ENCODE assay signal across 12 mouse cellular contexts in the genomic region with DNA sequence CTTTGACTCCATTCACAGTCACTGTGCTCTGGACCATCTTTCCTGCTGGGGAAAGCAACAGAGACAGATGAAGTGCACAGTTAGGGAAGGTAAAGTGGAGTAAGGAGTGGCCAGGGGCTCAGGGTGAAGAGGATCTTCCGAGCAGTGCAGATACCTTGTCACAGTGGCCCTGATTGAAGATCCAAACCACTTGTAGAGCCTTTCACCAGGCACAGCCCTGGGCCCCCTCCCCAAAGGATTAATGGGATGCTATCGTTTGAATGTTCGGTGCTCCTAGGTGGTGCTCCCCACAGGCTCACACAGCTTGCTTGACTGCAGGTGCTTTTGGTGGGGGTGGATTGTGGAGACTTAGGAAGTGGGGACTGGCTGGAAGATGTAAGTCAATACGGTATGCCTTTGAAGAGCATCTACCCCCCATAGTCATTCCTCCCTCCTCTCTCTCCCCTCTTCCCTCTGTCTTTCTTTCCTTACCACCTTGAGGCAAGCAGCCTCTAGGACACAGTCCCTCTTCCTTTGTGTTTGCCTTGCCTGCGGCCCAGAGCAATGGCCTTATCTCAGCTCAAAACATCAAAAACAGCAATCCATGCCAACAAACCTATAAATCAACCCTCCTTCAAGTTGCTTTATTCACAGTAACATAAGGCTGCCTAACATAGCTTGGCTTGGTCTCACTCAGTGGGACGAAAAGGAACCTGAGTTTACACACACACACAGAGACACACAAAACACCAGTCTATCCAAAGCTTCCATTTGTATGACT. TPM values are rescaled to one million over a fixed set of nuclear protein-coding genes. Genes with fewer than 3 reads are reported as not detected.
A peak's percentile ranks its signal among the peaks of the same experiment; 100 is the strongest.
DNase-seq lines count a peak whose midpoint lies in the region; ATAC-seq lines count a peak whose summit lies in the region.
"Had no signal": no experiment of that assay in that cellular context is flagged by ENCODE, and none has a peak within 500 bp of the region (broad histone marks: within the 10 kb centered on the region; RNA-seq: fewer than 3 reads in every experiment).

No protein-coding gene starts in this region.

- no peak overlapping the region for H3K9ac ChIP-seq in hindbrain, embryonic 13.5 days
- H3K9ac ChIP-seq in hindbrain, embryonic 11.5 days (ENCODE audit: low read depth, low read length) = no peak overlapping the region
- H3K9ac ChIP-seq in neural tube, embryonic 13.5 days = no peak overlapping the region
- no peak overlapping the region for H3K9ac ChIP-seq in stomach, embryonic 16.5 days (ENCODE audit: low read length)

- peak overlapping the region; percentile 59; the same call in 1 of the 2 replicates for H3K4me2 ChIP-seq in hindbrain, embryonic 13.5 days
- no peak overlapping the region for H3K4me2 ChIP-seq in hindbrain, embryonic 11.5 days (replicated peaks; ENCODE audit: low read depth, low read length)
- H3K4me2 ChIP-seq in neural tube, embryonic 13.5 days = peak overlapping the region; percentile 56; the same call in 1 of the 2 replicates
- H3K4me2 ChIP-seq in stomach, embryonic 16.5 days (ENCODE audit: low read depth, low read length) = peak overlapping the region; percentile 75

- 81% methylated on average over 6 of the region's 6 CpGs for WGBS in hindbrain, embryonic 13.5 days
- 83% methylated on average over 6 of the region's 6 CpGs for WGBS in hindbrain, embryonic 11.5 days
- 79% methylated on average over 6 of the region's 6 CpGs for WGBS in neural tube, embryonic 13.5 days
- 63% methylated on average over 6 of the region's 6 CpGs for WGBS in stomach, embryonic 16.5 days

- peaks cover 30% of the 10 kb centered on the region for H3K36me3 ChIP-seq in hindbrain, embryonic 13.5 days
- H3K36me3 ChIP-seq in hindbrain, embryonic 11.5 days (ENCODE audit: control insufficient read depth, insufficient read depth, low read length) = no peaks in the 10 kb centered on the region
- peaks cover 22% of the 10 kb centered on the region for H3K36me3 ChIP-seq in neural tube, embryonic 13.5 days
- peaks cover 25% of the 10 kb centered on the region for H3K36me3 ChIP-seq in stomach, embryonic 16.5 days (ENCODE audit: control insufficient read depth, insufficient read depth, low read length)

- no peak for ATAC-seq in hindbrain, embryonic 13.5 days (ENCODE audit: low FRiP score)
- no peak for ATAC-seq in hindbrain, embryonic 11.5 days (ENCODE audit: low FRiP score)
- ATAC-seq in neural tube, embryonic 13.5 days (ENCODE audit: low read depth) = no peak
- ATAC-seq in stomach, embryonic 16.5 days (ENCODE audit: insufficient read depth, low FRiP score) = no peak

- H3K4me3 ChIP-seq in hindbrain, embryonic 13.5 days = no peak overlapping the region
- no peak overlapping the region for H3K4me3 ChIP-seq in hindbrain, embryonic 11.5 days (ENCODE audit: low read depth, low read length)
- no peak overlapping the region for H3K4me3 ChIP-seq in neural tube, embryonic 13.5 days
- H3K4me3 ChIP-seq in stomach, embryonic 16.5 days (replicated peaks; ENCODE audit: low read length) = no peak overlapping the region

- peak; percentile 29 for DNase-seq in adrenal gland, postnatal 10 days
- DNase-seq in adrenal gland, postnatal 25 days = no peak
- no peak for DNase-seq in hindbrain, embryonic 11.5 days (ENCODE audit: low spot score)
- no peak for DNase-seq in neural tube, embryonic 10.5 days (ENCODE audit: extremely low spot score, low spot score)
- DNase-seq in gastrocnemius, adult 18-20 months (ENCODE audit: low spot score) = no peak
- DNase-seq: embryo, embryonic 11 days; gastrocnemius, postnatal 36 days had no signal

- H3K27me3 ChIP-seq in hindbrain, embryonic 13.5 days = no peaks in the 10 kb centered on the region
- no peaks in the 10 kb centered on the region for H3K27me3 ChIP-seq in hindbrain, embryonic 11.5 days (ENCODE audit: control insufficient read depth, insufficient read depth, low read length)
- no peaks in the 10 kb centered on the region for H3K27me3 ChIP-seq in neural tube, embryonic 13.5 days
- H3K27me3 ChIP-seq in stomach, embryonic 16.5 days (ENCODE audit: control insufficient read depth, insufficient read depth, low read length) = no peaks in the 10 kb centered on the region

- H3K9me3 ChIP-seq in hindbrain, embryonic 13.5 days = no peaks in the 10 kb centered on the region
- no peaks in the 10 kb centered on the region for H3K9me3 ChIP-seq in hindbrain, embryonic 11.5 days (ENCODE audit: control insufficient read depth, low read length)
- no peaks in the 10 kb centered on the region for H3K9me3 ChIP-seq in neural tube, embryonic 13.5 days
- H3K9me3 ChIP-seq in stomach, embryonic 16.5 days (replicated peaks; ENCODE audit: control insufficient read depth, low read length) = no peaks in the 10 kb centered on the region

- H3K27ac ChIP-seq in hindbrain, embryonic 13.5 days = no peak overlapping the region
- no peak overlapping the region for H3K27ac ChIP-seq in hindbrain, embryonic 11.5 days (ENCODE audit: low read depth, low read length)
- H3K27ac ChIP-seq in neural tube, embryonic 13.5 days (replicated peaks) = no peak overlapping the region
- no peak overlapping the region for H3K27ac ChIP-seq in stomach, embryonic 16.5 days (ENCODE audit: low read length)

- peaks cover 47% of the 10 kb centered on the region for H3K4me1 ChIP-seq in hindbrain, embryonic 13.5 days (replicated peaks)
- peaks cover 5% of the 10 kb centered on the region; the same call in 1 of the 2 replicates for H3K4me1 ChIP-seq in hindbrain, embryonic 11.5 days (replicated peaks; ENCODE audit: control insufficient read depth, insufficient read depth, low read length)
- peaks cover 42% of the 10 kb centered on the region for H3K4me1 ChIP-seq in neural tube, embryonic 13.5 days (replicated peaks)
- H3K4me1 ChIP-seq in stomach, embryonic 16.5 days (ENCODE audit: control insufficient read depth, insufficient read depth, low read length) = peaks cover 18% of the 10 kb centered on the region

RNA-seq across cellular contexts. Expression of a gene that starts 2.2 kb away (rescaled TPM):
- total RNA-seq in adrenal gland, postnatal 10 days (2021) = 100 to 1,000 TPM; 138 to 148 TPM
- total RNA-seq in adrenal gland, postnatal 25 days (2021) = 210 and 286 TPM in 2 replicates
- polyA plus RNA-seq in hindbrain, embryonic 13.5 days (2015; fragmentation: Nextera tagmentation; extraction: Ambion mirVana) = 19.0 and 19.9 TPM in 2 replicates
- polyA plus RNA-seq in hindbrain, embryonic 11.5 days (2014; fragmentation: Nextera tagmentation; extraction: Ambion mirVana) = 25.7 and 26.0 TPM in 2 replicates
- polyA plus RNA-seq in neural tube, embryonic 13.5 days (2015; fragmentation: Nextera tagmentation; extraction: Ambion mirVana) = 22.8 and 30.5 TPM in 2 replicates
- 157 and 176 TPM in 2 replicates for polyA plus RNA-seq in stomach, embryonic 16.5 days (2015; fragmentation: Nextera tagmentation; extraction: Ambion mirVana)
- 1 to 10 TPM; 3.3 to 3.9 TPM for total RNA-seq in gastrocnemius, adult 18-20 months (2021)

RNA-seq across cellular contexts. Expression of a gene that starts 2.8 kb away (rescaled TPM):
- total RNA-seq in adrenal gland, postnatal 10 days (2021) = 100 to 1,000 TPM; 280 to 302 TPM
- 498 and 582 TPM in 2 replicates for total RNA-seq in adrenal gland, postnatal 25 days (2021)
- polyA plus RNA-seq in hindbrain, embryonic 13.5 days (2015; fragmentation: Nextera tagmentation; extraction: Ambion mirVana) = 116 and 118 TPM in 2 replicates
- polyA plus RNA-seq in hindbrain, embryonic 11.5 days (2014; fragmentation: Nextera tagmentation; extraction: Ambion mirVana) = 66.7 and 72.5 TPM in 2 replicates
- polyA plus RNA-seq in neural tube, embryonic 13.5 days (2015; fragmentation: Nextera tagmentation; extraction: Ambion mirVana) = 127 and 151 TPM in 2 replicates
- 302 and 332 TPM in 2 replicates for polyA plus RNA-seq in stomach, embryonic 16.5 days (2015; fragmentation: Nextera tagmentation; extraction: Ambion mirVana)
- total RNA-seq in gastrocnemius, adult 18-20 months (2021) = 1 to 10 TPM; 7.6 to 8.9 TPM

RNA-seq across cellular contexts. Expression of a gene that starts 34.2 kb away (rescaled TPM):
- total RNA-seq in adrenal gland, postnatal 10 days (2021) = not detected
- total RNA-seq in adrenal gland, postnatal 25 days (2021) = not detected in 2 replicates
- polyA plus RNA-seq in hindbrain, embryonic 13.5 days (2015; fragmentation: Nextera tagmentation; extraction: Ambion mirVana) = not detected in 2 replicates
- polyA plus RNA-seq in hindbrain, embryonic 11.5 days (2014; fragmentation: Nextera tagmentation; extraction: Ambion mirVana) = not detected in 2 replicates
- polyA plus RNA-seq in neural tube, embryonic 13.5 days (2015; fragmentation: Nextera tagmentation; extraction: Ambion mirVana) = not detected in 2 replicates
- 2.5 and 4.6 TPM in 2 replicates for polyA plus RNA-seq in stomach, embryonic 16.5 days (2015; fragmentation: Nextera tagmentation; extraction: Ambion mirVana)
- not detected for total RNA-seq in gastrocnemius, adult 18-20 months (2021)
- total RNA-seq: gastrocnemius, postnatal 36 days; layer of hippocampus, postnatal 14 days; megakaryocyte-erythroid progenitor cell, adult 5-6 weeks had no signal
